Mouse (Mus musculus) cerebellum, postnatal 25 days (tissue): ENCODE data around the gene Stat6.
A peak's percentile ranks its signal among the peaks of the same experiment; 100 is the strongest.

Source experiments
- DNase-seq, 2 experiments: peaks; one replicate each; pipeline ENCODE4 v3.0.0; 2021; ENCODE audit warnings: mixed read lengths in 2 of 2

Stat6 gene

DNA sequence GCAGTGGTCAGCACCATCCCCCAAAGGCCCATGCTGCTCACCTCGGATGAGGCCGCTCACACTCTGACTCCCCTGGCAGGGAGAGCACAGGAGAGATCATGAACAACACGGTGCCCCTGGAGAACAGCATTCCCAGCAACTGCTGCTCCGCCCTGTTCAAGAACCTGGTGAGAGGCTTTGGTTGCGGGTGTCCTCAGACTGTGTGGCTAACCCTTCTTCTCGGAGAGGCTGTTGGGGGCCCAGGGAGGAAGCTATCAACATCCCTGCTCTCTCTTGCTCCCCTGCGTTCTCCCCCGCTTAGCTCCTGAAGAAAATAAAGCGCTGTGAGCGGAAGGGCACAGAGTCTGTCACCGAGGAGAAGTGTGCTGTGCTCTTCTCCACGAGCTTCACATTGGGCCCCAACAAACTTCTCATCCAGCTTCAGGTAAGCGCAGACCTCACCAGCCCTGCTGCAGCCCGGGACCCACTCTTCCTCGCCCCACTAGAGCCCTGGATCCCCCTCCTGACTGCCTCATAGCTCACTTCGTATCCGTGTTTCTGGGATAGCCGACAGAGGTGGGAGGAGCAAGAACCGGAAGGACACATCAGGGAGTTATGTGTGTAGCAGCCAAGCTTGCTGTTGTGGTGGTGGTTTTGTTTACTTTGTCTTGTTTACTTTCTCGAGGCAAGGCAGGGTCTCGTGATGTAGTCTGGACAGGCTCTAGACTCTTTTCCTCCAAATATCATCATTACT, 10.3 kb downstream of the Stat6 start:
- DNase-seq = no peak

- no peak for DNase-seq
Measured at GRCm38 (mm10) chr10:127654970-127655579, 12.3 kb downstream of the Stat6 start.

DNA sequence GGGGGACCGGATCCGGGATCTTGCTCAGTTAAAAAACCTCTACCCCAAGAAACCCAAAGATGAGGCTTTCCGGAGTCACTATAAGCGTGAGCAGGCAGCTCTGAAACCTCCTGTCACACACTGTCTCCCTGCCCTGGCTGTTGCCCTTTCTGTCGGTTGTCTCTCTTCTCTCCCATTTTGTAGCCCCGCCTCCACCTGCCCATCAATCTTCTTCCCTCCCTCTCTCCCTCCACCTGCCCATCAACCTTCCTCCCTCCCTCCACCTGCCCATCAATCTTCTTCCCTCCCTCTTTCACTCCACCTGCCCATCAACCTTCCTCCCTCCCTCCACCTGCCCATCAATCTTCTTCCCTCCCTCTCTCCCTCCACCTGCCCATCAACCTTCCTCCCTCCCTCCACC, 14.8 kb downstream of the Stat6 start:
- DNase-seq = peak in 1 of 2 experiments; percentile 1

GRCm38 (mm10) chr10:127658076-127658475, 15.3 kb downstream of the Stat6 start:
- no peak for DNase-seq

- DNase-seq = peak in 1 of 2 experiments; percentile 18
Measured at GRCm38 (mm10) chr10:127659551-127659950, 16.8 kb downstream of the Stat6 start.

DNA sequence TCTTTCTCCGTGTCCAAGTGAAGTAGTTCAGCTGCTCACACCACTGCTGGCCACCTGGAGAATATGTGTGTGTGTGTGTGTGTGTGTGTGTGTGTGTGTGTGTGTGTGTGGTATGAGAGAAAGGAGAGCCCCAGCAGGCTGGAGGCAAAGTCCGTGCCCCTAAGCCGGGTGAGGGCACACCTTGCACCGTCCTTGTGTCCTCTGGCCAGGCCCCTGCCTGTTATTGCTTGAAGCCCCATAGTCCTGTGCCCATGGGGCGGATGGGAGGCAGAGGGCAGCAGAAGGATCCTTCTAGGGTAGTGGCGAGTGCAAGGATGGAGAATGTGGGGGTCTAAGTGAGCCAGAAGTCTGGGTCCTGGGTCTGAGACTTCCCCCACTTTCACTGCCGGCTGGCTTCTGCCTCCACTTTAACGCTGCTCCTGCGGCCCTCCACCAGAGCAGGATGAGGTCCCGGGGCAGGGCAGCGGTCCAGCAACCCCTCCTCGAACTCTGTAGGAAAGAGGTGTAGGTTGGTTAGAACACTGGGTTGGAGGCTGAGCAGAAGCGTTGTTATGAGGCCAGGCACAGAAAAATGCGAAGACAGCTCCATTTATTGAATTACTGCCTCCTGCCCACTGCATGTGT, 18.6 kb downstream of the Stat6 start:
- DNase-seq = peak in 1 of 2 experiments; percentile 62

DNA sequence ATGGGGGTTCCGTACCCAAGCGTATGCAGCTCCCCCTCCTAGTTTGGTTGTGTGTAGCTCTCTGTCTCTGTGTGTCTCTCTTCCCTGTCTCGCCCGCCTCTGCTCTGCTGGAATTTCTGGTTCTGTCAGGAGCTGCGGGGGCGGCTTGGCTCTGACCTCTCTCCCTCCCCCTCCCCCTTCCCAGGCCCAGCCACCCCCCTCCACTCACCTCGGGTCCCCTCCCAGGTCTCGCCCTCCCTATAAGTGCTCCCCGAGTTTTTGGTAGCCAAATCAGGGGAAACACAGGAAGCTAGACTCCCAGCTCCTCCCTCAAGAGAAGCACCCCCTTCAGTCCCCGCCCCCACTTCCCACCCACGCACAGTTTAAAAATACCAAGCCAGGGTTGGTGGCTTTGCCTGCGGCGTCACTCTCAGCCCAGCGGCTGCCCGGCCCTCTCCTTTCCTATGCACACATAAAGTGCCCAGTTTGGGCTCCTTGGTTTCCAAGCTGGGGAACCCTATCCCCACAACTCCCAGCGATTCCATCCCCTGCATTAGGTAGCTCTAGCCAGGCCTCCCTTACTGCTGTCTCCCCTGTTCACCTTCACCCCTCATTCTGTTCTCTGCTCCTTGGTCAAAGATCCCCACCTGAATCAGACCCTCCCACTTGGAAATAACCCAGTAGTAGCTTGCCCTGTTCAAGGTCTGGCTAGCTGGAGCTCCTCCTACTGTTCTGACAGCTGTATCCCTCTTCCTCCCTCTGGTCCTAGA, 19.3 kb downstream of the Stat6 start:
- DNase-seq = peak; percentile 79 to 86

DNA sequence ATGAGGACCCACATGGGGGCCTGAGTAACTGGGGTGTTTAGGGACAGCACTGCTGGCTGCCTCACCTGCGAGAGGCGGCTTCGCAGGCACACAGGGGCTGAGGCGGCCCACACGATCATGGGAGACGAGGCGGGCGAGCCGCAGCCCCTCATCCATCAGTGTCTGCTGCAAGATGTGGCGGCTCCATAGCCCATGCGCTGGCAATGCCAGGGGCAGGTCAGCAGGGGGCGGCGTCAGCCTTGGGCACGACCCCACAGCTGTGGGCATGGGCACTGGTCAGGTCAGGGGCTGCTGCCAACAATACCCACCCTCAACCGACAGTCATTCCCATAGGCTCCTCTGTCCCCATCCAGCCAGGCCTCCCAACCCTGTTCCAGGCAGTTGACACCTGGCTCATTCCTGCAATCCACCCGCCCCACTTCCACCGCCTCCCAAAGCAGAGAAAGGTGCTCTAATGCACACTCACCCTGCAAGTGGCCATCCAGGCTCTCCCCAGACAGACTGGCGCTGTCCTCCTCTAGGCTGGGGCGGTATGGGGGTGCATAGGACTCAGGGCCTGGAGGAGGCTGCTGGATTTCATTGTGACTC, 20.0 kb downstream of the Stat6 start:
- peak; percentile 60 to 67 for DNase-seq

GRCm38 (mm10) chr10:127663590-127663989, 20.8 kb downstream of the Stat6 start:
- DNase-seq = peak; percentile 38 to 50

DNA sequence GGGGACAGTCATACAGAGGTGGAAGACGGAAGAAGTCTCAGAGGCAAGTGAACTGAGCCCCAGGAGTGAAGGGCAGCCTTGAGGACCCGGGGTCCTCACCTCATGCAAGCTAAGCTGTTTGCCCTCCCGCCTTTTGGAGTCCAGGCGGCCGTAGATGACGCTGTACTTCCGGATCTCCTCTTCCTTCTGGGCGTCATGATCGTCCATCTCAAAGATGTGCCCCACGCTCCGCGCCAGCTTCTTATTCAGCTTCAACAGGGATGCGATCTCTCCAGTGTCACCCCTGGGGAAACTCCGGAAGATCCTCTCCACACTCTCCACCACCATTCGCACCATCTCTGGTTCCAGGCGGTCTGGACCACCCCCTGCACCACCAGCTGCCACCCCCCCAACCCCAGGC, 21.4 kb downstream of the Stat6 start:
- peak; percentile 27 to 29 for DNase-seq

DNA sequence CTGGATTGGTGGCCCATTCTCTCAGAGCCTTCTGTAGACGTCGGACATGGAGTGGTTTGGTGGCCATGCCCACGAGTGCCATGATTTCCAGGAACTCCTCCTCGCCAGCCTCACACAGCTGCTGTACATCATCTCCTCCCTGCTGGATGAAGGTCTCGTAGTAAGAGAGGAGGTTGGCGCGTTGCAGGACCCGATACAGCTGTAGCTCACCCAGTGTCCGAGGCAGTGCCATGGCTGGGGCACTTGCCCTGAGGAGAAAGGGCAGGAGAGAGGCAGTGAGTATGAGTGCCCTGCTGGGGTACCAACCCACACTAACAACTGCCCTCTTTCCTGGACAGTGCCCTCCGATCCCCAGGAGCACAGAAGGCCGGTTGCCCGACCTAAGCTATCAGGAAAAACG, 22.1 kb downstream of the Stat6 start:
- DNase-seq = peak; percentile 18 to 24

GRCm38 (mm10) chr10:127665366-127666181, 22.8 kb downstream of the Stat6 start:
- DNase-seq = peak; percentile 44 to 46

DNA sequence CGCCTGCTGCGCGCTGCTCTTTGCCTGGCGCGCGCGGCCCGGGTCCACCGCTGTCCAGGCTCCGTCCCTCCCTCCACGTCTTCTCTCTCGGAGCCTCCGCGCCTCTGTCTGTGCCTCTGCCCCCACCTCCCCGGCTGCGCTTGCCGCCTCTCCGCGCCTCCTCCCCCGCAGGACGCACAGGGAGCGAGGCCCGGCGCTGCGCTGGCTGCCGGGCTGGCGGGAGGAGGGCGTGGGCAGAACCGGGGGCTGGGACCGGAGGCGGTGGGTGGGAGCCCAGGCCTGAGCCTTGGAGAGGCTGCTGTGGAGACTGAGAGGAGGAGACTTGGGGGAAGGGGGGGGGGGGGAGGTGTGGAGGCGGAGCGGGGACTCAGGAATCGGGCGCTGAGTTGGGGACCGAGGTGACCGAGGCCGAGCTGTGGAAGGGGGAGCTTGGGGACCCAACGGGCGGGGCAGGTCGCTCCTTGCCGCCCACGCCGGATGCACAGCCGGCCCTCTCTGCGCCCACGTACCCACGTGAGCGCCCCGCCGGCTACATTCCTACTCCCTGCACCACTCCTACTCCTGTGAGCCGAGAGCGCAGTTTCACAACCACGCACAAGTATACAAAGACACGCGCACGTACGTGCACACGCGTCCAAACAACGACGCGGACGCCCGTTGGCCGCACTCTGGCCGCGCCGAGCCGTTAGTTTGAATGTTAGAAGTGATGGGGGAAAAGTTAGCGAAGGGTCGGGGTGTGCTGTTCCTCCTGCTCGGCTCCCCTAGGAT, 23.9 kb downstream of the Stat6 start, which contains the start of gene Nemp1:
Gene Nemp1 (plus strand): TSS at position 401 of the 768 bp plus-strand sequence.
- peak; percentile 88 to 92 for DNase-seq

GRCm38 (mm10) chr10:127667269-127668092, 24.7 kb downstream of the Stat6 start:
- DNase-seq = peak; percentile 75 to 85

DNA sequence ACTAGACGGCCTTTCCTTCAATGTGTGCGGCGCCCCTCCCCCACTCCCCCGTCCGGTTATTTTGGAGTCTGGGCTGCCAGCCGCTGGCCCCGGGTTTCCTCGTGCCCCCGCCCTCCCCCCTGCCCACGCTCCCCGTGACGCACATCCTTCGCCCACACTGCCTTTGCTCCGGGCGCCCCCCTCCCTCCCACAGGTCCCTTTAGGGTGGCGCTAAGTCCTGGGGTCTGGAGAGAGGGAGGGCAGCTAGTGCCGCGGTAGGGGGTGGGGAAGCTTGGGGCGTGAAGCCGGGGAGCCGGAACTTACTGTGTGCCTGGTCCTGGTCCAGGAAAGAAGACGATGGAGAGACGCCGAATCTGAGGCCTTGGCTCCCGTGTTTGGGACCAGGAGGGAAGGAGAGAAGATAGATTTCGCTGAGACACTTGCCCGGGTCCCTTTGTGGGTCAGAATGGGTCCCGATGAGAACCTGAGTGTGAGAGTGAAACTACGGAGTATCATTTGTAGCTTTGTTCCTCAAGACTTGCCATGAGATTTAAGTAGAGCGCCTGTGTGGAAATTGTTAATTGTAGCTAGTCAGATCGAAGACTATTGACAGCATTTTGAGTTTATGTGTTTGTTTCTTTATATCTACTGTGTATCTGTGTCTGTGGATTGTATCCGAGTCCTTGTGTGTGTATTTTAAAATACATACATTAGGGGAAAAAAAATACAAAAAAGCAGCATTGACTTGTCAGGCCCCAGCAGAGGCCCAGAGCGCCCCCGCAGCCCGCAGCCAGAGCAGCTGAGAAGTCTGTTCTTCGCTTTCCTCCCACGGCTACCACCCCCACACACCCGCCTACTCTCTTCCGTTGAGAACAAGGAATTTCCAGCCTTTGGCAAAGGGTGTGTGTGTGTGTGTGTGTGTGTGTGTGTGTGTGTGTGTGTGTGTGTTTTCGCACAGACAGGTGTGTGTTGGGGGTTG, 25.6 kb downstream of the Stat6 start, which contains the start of gene Nab2:
Gene Nab2 (minus strand): TSS at position 476 of the 958 bp plus-strand sequence.
- peak; percentile 78 to 86 for DNase-seq

DNA sequence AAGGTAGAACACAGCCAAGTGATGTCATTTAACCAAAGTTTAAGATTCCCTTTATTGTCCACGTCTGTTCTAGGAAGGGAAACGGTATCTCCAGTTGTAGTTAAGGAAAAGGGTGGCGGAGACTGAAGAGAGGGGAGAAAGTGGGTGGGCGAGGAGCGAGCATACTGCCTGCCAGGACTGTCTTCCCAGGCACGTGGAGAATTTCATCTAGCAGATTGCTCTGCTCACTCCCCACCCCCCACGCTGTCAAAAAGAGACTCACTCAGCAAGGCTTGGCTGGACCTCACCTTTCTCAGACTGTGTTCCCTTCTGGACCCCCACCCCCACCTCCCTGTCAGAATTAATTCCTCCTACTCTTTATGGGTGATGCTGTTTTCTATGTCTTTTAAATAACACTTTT, 26.4 kb downstream of the Stat6 start:
- peak; percentile 56 to 62 for DNase-seq

DNA sequence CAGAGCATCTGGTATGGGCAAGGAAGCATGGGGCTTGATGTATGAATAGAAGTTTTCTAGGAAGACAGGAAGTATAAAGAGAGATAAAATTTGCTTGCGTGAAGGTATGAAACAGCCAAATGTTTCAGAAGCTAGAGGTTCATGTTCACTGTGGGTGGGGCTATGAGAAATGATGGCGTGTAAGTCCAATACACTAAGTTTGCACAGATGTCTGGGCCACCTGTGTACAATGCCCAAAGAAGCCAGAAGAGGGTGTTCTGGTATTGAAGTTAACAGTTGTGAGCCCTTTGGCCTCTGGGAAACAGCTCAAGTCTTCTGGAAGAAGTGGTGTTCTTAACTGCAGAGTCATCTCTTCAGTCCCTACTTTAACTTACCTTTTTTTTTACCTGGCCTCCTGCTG, 27.4 kb downstream of the Stat6 start:
- no peak for DNase-seq

DNA sequence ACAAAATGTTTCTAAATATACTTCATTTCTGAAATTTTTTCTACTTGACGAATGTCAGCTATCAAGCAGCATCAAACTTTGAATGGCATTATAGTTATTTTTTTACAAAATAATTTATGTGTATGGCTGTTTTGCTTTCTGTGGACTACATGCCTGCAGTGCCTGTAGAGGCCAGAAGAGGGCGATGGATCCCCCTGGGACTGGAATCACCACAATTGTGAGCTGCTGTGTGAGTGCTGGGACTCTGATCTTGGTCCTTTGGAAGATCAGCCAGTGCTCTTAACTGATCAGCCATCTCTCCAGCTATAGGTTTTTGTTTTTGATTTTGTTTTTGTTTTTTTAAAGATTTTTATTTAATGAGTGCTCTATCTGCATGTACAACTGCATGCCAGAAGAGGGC, 28.5 kb downstream of the Stat6 start:
- peak; percentile 34 to 55 for DNase-seq
